Mouse (Mus musculus) gastrocnemius, adult 8-10 months (tissue): ENCODE results near the gene Pttg1. TPM values are rescaled to one million over a fixed set of nuclear protein-coding genes. Genes with fewer than 3 reads are reported as not detected.

Source experiments
- DNase-seq, 2 experiments: peaks; one replicate each; pipeline ENCODE4 v3.0.0; 2022; ENCODE audit warnings: low spot score in 2 of 2
- microRNA-seq: library from miRNA; unstranded; fragments of <30 nt; microRNA quantifications from one replicate; pipeline ENCODE4 v1.2.0, GENCODE M21; 2022
- total RNA-seq, 4 experiments: library from RNA; stranded (reverse); gene quantifications; 2 replicates each; pipeline ENCODE4 v1.2.4; 2022

Pttg1 gene
- total RNA-seq, 4 experiments from 2014 or later, result 43.0 to 53.8 (median 47.2) TPM

DNA sequence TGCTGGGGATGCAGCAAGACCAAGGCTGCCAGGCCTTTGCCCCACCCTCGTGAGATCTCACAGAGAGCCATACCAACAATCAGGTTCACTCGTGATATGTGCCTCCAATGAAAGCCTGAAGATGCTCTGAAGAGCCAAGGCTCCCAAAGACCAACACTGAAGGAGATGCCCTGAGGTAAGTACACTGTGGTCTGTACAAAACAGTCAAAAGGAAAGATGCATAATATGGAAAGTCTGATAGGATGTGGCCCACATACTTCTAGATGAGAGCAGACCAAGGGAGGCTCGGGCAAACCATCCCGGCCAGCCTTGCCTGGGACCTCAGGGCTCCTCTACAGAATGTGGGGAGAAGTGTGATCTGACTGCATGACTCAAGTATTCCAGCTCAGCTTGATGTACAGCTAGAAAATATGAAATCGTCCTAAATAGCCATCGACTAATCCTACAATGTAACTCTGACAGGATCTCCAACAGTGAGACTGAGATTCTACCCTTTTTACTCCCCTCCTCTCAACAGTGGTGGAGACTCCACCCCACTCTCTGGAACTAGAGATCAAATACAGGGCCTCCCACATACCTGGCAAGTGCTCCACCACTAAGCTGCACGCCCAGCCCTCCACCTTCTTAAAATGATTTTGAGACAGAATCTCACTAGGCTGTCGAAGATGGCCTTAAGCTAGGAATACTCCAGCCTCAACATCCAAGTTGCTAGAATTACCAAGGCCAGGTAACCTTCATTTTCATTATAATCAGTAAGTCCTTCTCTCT lies 48.8 kb downstream of the Pttg1 start:
- DNase-seq, result no peak

GRCm38 (mm10) chr11:43376598-43376997 lies 49.5 kb downstream of the Pttg1 start:
- DNase-seq, result no peak

- no peak for DNase-seq
Observed at GRCm38 (mm10) chr11:43374956-43375355, 51.1 kb downstream of the Pttg1 start.

DNA sequence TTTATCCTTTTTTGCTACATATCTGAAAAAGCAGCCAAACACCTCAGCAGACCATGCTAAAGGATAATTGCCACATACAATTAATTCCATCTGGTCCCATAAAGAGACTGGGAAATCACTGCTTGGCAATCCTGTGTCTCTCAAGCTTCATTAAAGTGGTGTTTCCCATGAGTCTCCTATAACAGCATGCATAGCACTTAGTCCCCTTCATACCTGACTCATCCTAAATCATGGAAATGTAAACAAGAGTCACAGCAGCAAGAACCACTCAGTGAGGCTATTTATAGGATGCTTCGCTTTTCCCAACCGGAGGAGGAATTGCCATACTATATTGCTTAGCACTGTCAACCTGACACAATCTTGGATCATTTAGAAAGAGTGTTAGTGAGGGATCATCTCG lies 52.7 kb downstream of the Pttg1 start:
- DNase-seq, result no peak

- no peak for DNase-seq
Observed at GRCm38 (mm10) chr11:43371807-43372206, 54.2 kb downstream of the Pttg1 start.

Small RNA genes lying within 50 kb of the gene (microRNA-seq; reads per million reads assigned to microRNA genes)
- 368 reads per million, percentile 70 among the genes with 10 or more reads in this experiment for gene Mir146

Other genes starting within 250 kb of the Pttg1 start
- 10 to 100 TPM; 29.9 to 33.9 (median 32.3) TPM for gene Slu7, start 7.5 kb upstream of the Pttg1 start, total RNA-seq
- 1 to 10 TPM; 1.2 to 2.1 (median 1.8) TPM for gene C1qtnf2, start 48.0 kb upstream of the Pttg1 start, total RNA-seq
- gene Ccnjl, start 102.5 kb upstream of the Pttg1 start, total RNA-seq, result under 1 TPM in 1 of 4 experiments, not detected in 3; 0.12 TPM
- under 1 TPM in 1 of 4 experiments, not detected in 3; 0.15 TPM for gene 4933415A04Rik, start 160.8 kb upstream of the Pttg1 start, total RNA-seq
- gene Fabp6, start 175.3 kb upstream of the Pttg1 start, total RNA-seq, result not detected